Mouse (Mus musculus): ENCODE measurements around the gene Camk2b. TPM values are rescaled to one million over a fixed set of nuclear protein-coding genes. Genes with fewer than 3 reads are reported as not detected.
"Not testable (repeated sequence)": the region's sequence is repeated elsewhere in the genome, so short reads cannot be mapped to it uniquely, and the experiment has no call there.

Gene Camk2b
- total and polyA plus RNA-seq, 3 experiments = 0.16 TPM; not detected in 2

GRCm38 (mm10) chr11:6011879-6012278, 54.3 kb downstream of the Camk2b start:
- DNase-seq (ENCODE audit: low spot score) (no peak), ATAC-seq (ENCODE audit: extremely low read depth, insufficient number of reproducible peaks, low FRiP score, poor library complexity, severe bottlenecking) (no peak)
- TF ChIP-seq TAL1 (conservative IDR thresholded peaks at IDR 0.05; ENCODE audit: low read depth, low read length) (no peak), GATA1 (IDR thresholded peaks at IDR 0.05; ENCODE audit: borderline replicate concordance, low read length) (no peak), GATA2 (IDR thresholded peaks at IDR 0.05; ENCODE audit: borderline replicate concordance, low read depth, low read length) (no peak), POLR2AphosphoS5 (IDR thresholded peaks at IDR 0.05; ENCODE audit: insufficient replicate concordance, low read depth, low read length) (no peak), CTCF (IDR thresholded peaks at IDR 0.05; ENCODE audit: low read depth, low read length) (no peak)
- Histone ChIP-seq H3K4me3 (ENCODE audit: low read depth, low read length) (no peak overlapping the region), H3K36me3 (replicated peaks) (no peaks in the 10 kb centered on the region), H3K9me3 (replicated peaks) (peaks cover 4% of the 10 kb centered on the region), H3K4me1 (ENCODE audit: insufficient read depth, low read depth, low read length) (no peaks in the 10 kb centered on the region), H3K27me3 (ENCODE audit: insufficient read depth, low read length) (peaks cover 3% of the 10 kb centered on the region; the same call in 1 of the 2 replicates)

- ATAC-seq (ENCODE audit: extremely low read depth, insufficient number of reproducible peaks, low FRiP score, poor library complexity, severe bottlenecking); DNase-seq (ENCODE audit: low spot score); H3K4me3 ChIP-seq (ENCODE audit: low read depth, low read length); H3K4me1 ChIP-seq (ENCODE audit: insufficient read depth, low read depth, low read length); H3K27me3 ChIP-seq (ENCODE audit: insufficient read depth, low read length); H3K9me3 ChIP-seq (replicated peaks); H3K36me3 ChIP-seq (replicated peaks): not testable (repeated sequence)
These were observed 55.2 kb downstream of the Camk2b start for GRCm38 (mm10) chr11:6010751-6011482.

- H3K27me3 ChIP-seq (ENCODE audit: insufficient read depth, low read length); ATAC-seq (ENCODE audit: extremely low read depth, insufficient number of reproducible peaks, low FRiP score, poor library complexity, severe bottlenecking); DNase-seq (ENCODE audit: low spot score); H3K9me3 ChIP-seq (replicated peaks); H3K4me1 ChIP-seq (ENCODE audit: insufficient read depth, low read depth, low read length); H3K36me3 ChIP-seq (replicated peaks); H3K4me3 ChIP-seq (ENCODE audit: low read depth, low read length): not testable (repeated sequence)
These were observed 58.4 kb downstream of the Camk2b start for GRCm38 (mm10) chr11:6007779-6008128.

- H3K27me3 ChIP-seq (ENCODE audit: insufficient read depth, low read length); H3K4me1 ChIP-seq (ENCODE audit: insufficient read depth, low read depth, low read length); DNase-seq (ENCODE audit: low spot score); ATAC-seq (ENCODE audit: extremely low read depth, insufficient number of reproducible peaks, low FRiP score, poor library complexity, severe bottlenecking); H3K36me3 ChIP-seq (replicated peaks); H3K4me3 ChIP-seq (ENCODE audit: low read depth, low read length); H3K9me3 ChIP-seq (replicated peaks): not testable (repeated sequence)
These were observed 59.0 kb downstream of the Camk2b start for GRCm38 (mm10) chr11:6007010-6007778.

GRCm38 (mm10) chr11:6006351-6007009, 59.7 kb downstream of the Camk2b start:
- not testable (repeated sequence) for H3K4me3 ChIP-seq (ENCODE audit: low read depth, low read length); H3K27me3 ChIP-seq (ENCODE audit: insufficient read depth, low read length); DNase-seq (ENCODE audit: low spot score); H3K9me3 ChIP-seq (replicated peaks); ATAC-seq (ENCODE audit: extremely low read depth, insufficient number of reproducible peaks, low FRiP score, poor library complexity, severe bottlenecking); H3K36me3 ChIP-seq (replicated peaks); H3K4me1 ChIP-seq (ENCODE audit: insufficient read depth, low read depth, low read length)

- peaks cover 16% of the 10 kb centered on the region; the same call in 1 of the 2 replicates for H3K27me3 ChIP-seq (ENCODE audit: insufficient read depth, low read length)
- not testable (repeated sequence) for H3K36me3 ChIP-seq (replicated peaks); H3K4me3 ChIP-seq (ENCODE audit: low read depth, low read length); DNase-seq (ENCODE audit: low spot score); ATAC-seq (ENCODE audit: extremely low read depth, insufficient number of reproducible peaks, low FRiP score, poor library complexity, severe bottlenecking); H3K9me3 ChIP-seq (replicated peaks); H3K4me1 ChIP-seq (ENCODE audit: insufficient read depth, low read depth, low read length)
These were observed 60.7 kb downstream of the Camk2b start for GRCm38 (mm10) chr11:6005374-6006043.

- H3K4me3 ChIP-seq (ENCODE audit: low read depth, low read length) = no peak overlapping the region
- H3K9me3 ChIP-seq (replicated peaks) = no peaks in the 10 kb centered on the region; the same call in 1 of the 2 replicates
- TF ChIP-seq GATA2 (IDR thresholded peaks at IDR 0.05; ENCODE audit: borderline replicate concordance, low read depth, low read length) (no peak), GATA1 (IDR thresholded peaks at IDR 0.05; ENCODE audit: borderline replicate concordance, low read length) (no peak), POLR2AphosphoS5 (IDR thresholded peaks at IDR 0.05; ENCODE audit: insufficient replicate concordance, low read depth, low read length) (no peak), CTCF (IDR thresholded peaks at IDR 0.05; ENCODE audit: low read depth, low read length) (no peak), TAL1 (conservative IDR thresholded peaks at IDR 0.05; ENCODE audit: low read depth, low read length) (no peak)
- no peak for DNase-seq (ENCODE audit: low spot score)
- no peaks in the 10 kb centered on the region; the same call in 1 of the 2 replicates for H3K4me1 ChIP-seq (ENCODE audit: insufficient read depth, low read depth, low read length)
- ATAC-seq (ENCODE audit: extremely low read depth, insufficient number of reproducible peaks, low FRiP score, poor library complexity, severe bottlenecking) = no peak
- no peaks in the 10 kb centered on the region for H3K36me3 ChIP-seq (replicated peaks)
- H3K27me3 ChIP-seq (ENCODE audit: insufficient read depth, low read length) = peaks cover 16% of the 10 kb centered on the region; the same call in 1 of the 2 replicates
These were observed 63.0 kb downstream of the Camk2b start for GRCm38 (mm10) chr11:6003046-6003639.
